Mouse (Mus musculus): ENCODE data around the gene Gmeb1.

DNA sequence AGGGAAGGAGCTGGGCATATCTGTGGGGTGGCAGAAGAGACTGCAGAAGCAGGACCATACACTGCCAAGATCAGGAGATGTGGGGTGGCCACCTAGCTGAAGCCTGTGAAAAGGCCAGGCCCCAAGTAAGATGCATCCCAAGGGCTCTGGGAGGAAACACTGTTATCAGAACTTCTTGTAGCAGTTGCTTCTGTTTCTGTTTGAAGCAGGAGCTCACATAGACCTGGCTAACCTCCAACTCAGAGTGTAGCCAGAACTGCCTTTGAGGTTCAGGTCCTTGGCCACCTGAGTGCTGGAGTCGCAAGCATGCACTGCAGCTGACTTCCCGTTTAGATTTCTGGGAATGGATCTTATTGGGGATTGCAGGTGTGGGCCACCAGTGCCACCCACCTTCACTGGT, 43.6 kb downstream of the Gmeb1 start:
- TF ChIP-seq CTCF (IDR thresholded peaks at IDR 0.05; ENCODE audit: low read depth, low read length) = no peak
- no peak for TF ChIP-seq POLR2A (IDR thresholded peaks at IDR 0.05; ENCODE audit: insufficient read depth, low read length)

Measured in ES-Bruce4 (cell line).